ENCODE assay signal across 8 mouse cellular contexts in genomic region chr5:139745771-139746170, GRCm38 (mm10). TPM values are rescaled to one million over a fixed set of nuclear protein-coding genes. Genes with fewer than 3 reads are reported as not detected.
A peak's percentile ranks its signal among the peaks of the same experiment; 100 is the strongest.
DNase-seq lines count a peak whose midpoint lies in the region; ATAC-seq and TF ChIP-seq lines count a peak whose summit lies in the region.

No protein-coding gene starts in this region.

- DNase-seq in left cerebral cortex, adult 2 months (ENCODE audit: extremely low spot score in 1 of 2, low spot score in 2 of 2), result peak in 1 of 2 experiments; percentile 47
- DNase-seq in left cerebral cortex, postnatal 36 days (ENCODE audit: low spot score in 2 of 2), result no peak
- DNase-seq in adrenal gland, adult 18-20 months (ENCODE audit: low spot score in 2 of 2), result peak; percentile 64 to 66
- peak; percentile 64 for DNase-seq in liver, embryonic 11.5 days (ENCODE audit: low spot score)
- no peak for DNase-seq in gastrocnemius, postnatal 4 days (ENCODE audit: low spot score in 2 of 2)

- no peak overlapping the region for H3K27ac ChIP-seq in left cerebral cortex, adult 2 months
- H3K27ac ChIP-seq in embryonic facial prominence, embryonic 15.5 days (replicated peaks), result no peak overlapping the region
- no peak overlapping the region for H3K27ac ChIP-seq in hindbrain, embryonic 16.5 days (ENCODE audit: low read depth, low read length)
- H3K27ac ChIP-seq in liver, embryonic 11.5 days (ENCODE audit: low read depth, low read length), result no peak overlapping the region
- H3K27ac ChIP-seq in olfactory bulb, adult 2 months (ENCODE audit: insufficient read depth, low read depth, low read length), result no peak overlapping the region

- 3% methylated on average over 3 of the region's 3 CpGs for WGBS in embryonic facial prominence, embryonic 15.5 days
- 10% methylated on average over 3 of the region's 3 CpGs for WGBS in hindbrain, embryonic 16.5 days
- WGBS in liver, embryonic 11.5 days, result 5% methylated on average over 3 of the region's 3 CpGs
- WGBS in olfactory bulb, adult 2 months, result 6% methylated on average over 3 of the region's 3 CpGs

- no peak for TF ChIP-seq POLR2A in olfactory bulb, adult 2 months (IDR thresholded peaks at IDR 0.05; ENCODE audit: insufficient read depth, low read depth, low read length)

- intact Hi-C loops in left cerebral cortex, adult 2 months (cut with DNase I), result no loop called here
- intact Hi-C loops in left cerebral cortex, postnatal 36 days (cut with DNase I), result loop anchor here (10.0 kb wide), 1 partner anchor 411 kb away; no protein-coding TSS in a partner anchor

- H3K9me3 ChIP-seq in embryonic facial prominence, embryonic 15.5 days (replicated peaks), result no peaks in the 10 kb centered on the region
- no peaks in the 10 kb centered on the region for H3K9me3 ChIP-seq in hindbrain, embryonic 16.5 days (ENCODE audit: control insufficient read depth, low read length)
- no peaks in the 10 kb centered on the region for H3K9me3 ChIP-seq in liver, embryonic 11.5 days (ENCODE audit: control insufficient read depth, low read length)

- no peak overlapping the region for H3K4me2 ChIP-seq in embryonic facial prominence, embryonic 15.5 days (replicated peaks)
- no peak overlapping the region for H3K4me2 ChIP-seq in hindbrain, embryonic 16.5 days (ENCODE audit: low read length)
- no peak overlapping the region for H3K4me2 ChIP-seq in liver, embryonic 11.5 days

- no peaks in the 10 kb centered on the region for H3K4me1 ChIP-seq in embryonic facial prominence, embryonic 15.5 days
- no peaks in the 10 kb centered on the region for H3K4me1 ChIP-seq in hindbrain, embryonic 16.5 days (ENCODE audit: control insufficient read depth, insufficient read depth, low read depth, low read length)
- peaks cover 7% of the 10 kb centered on the region for H3K4me1 ChIP-seq in liver, embryonic 11.5 days (replicated peaks; ENCODE audit: control insufficient read depth, insufficient read depth, low read length)
- H3K4me1 ChIP-seq in olfactory bulb, adult 2 months (ENCODE audit: control insufficient read depth, insufficient read depth, low read length), result no peaks in the 10 kb centered on the region

- H3K4me3 ChIP-seq in left cerebral cortex, adult 2 months, result no peak overlapping the region
- no peak overlapping the region for H3K4me3 ChIP-seq in embryonic facial prominence, embryonic 15.5 days (replicated peaks)
- no peak overlapping the region for H3K4me3 ChIP-seq in hindbrain, embryonic 16.5 days (ENCODE audit: low read length)
- H3K4me3 ChIP-seq in liver, embryonic 11.5 days (ENCODE audit: low read depth, low read length), result no peak overlapping the region
- H3K4me3 ChIP-seq in olfactory bulb, adult 2 months (ENCODE audit: insufficient read depth, low read depth, low read length), result no peak overlapping the region

- peaks cover 9% of the 10 kb centered on the region for H3K36me3 ChIP-seq in embryonic facial prominence, embryonic 15.5 days
- H3K36me3 ChIP-seq in hindbrain, embryonic 16.5 days (ENCODE audit: control insufficient read depth, insufficient read depth, low read length), result peaks cover 3% of the 10 kb centered on the region; the same call in 1 of the 2 replicates
- H3K36me3 ChIP-seq in liver, embryonic 11.5 days (ENCODE audit: control insufficient read depth, insufficient read depth, low read length), result no peaks in the 10 kb centered on the region

- peak; percentile 64 for TF ChIP-seq CTCF in left cerebral cortex, adult 2 months (IDR thresholded peaks at IDR 0.05)
- TF ChIP-seq CTCF in olfactory bulb, adult 2 months (IDR thresholded peaks at IDR 0.05; ENCODE audit: insufficient read depth, low read depth, low read length), result peak; percentile 60; the same call in 1 of the 2 replicates

- H3K9ac ChIP-seq in embryonic facial prominence, embryonic 15.5 days, result no peak overlapping the region
- H3K9ac ChIP-seq in hindbrain, embryonic 16.5 days (ENCODE audit: low read depth, low read length), result no peak overlapping the region
- H3K9ac ChIP-seq in liver, embryonic 11.5 days (ENCODE audit: low read depth, low read length), result no peak overlapping the region

- ATAC-seq in embryonic facial prominence, embryonic 15.5 days (ENCODE audit: insufficient number of reproducible peaks, low FRiP score, low TSS enrichment, low read depth), result peak; percentile 61; the same call in 1 of the 2 replicates
- ATAC-seq in hindbrain, embryonic 16.5 days, result 0 out of 2 replicates have a peak, but pooled peaks have one; percentile 38
- ATAC-seq in liver, embryonic 11.5 days (replicated peaks; ENCODE audit: low FRiP score), result peak; percentile 86

- no peaks in the 10 kb centered on the region for H3K27me3 ChIP-seq in embryonic facial prominence, embryonic 15.5 days
- H3K27me3 ChIP-seq in hindbrain, embryonic 16.5 days (replicated peaks; ENCODE audit: control insufficient read depth, insufficient read depth, low read length), result peaks cover 3% of the 10 kb centered on the region; the same call in 1 of the 2 replicates
- H3K27me3 ChIP-seq in liver, embryonic 11.5 days (replicated peaks; ENCODE audit: control insufficient read depth, insufficient read depth, low read length), result no peaks in the 10 kb centered on the region

RNA-seq across cellular contexts. Expression of gene Micall2, which starts 9.6 kb away (rescaled TPM):
- total RNA-seq in left cerebral cortex, adult 2 months (2021), result 1 to 10 TPM; 2.2 to 3.7 TPM
- 1 to 10 TPM; 1.7 to 3.4 TPM for total RNA-seq in left cerebral cortex, postnatal 36 days (2021)
- 1 to 10 TPM; 5.0 to 9.9 TPM for total RNA-seq in adrenal gland, adult 18-20 months (2021)
- polyA plus RNA-seq in embryonic facial prominence, embryonic 15.5 days (2015; fragmentation: Nextera tagmentation; extraction: Ambion mirVana), result 5.7 and 7.7 TPM in 2 replicates
- 12.3 and 12.9 TPM in 2 replicates for polyA plus RNA-seq in hindbrain, embryonic 16.5 days (2015; fragmentation: Nextera tagmentation; extraction: Ambion mirVana)
- 17.1 and 18.5 TPM in 2 replicates for polyA plus RNA-seq in liver, embryonic 11.5 days (2014; fragmentation: Nextera tagmentation; extraction: Ambion mirVana)
- not detected in 2 replicates for polyA plus RNA-seq in olfactory bulb, adult 2 months (2012; ENCODE audit: insufficient read depth, insufficient read length, low replicate concordance, missing spikeins)
- total RNA-seq in gastrocnemius, postnatal 4 days (2021), result 1 to 10 TPM; 5.5 to 6.1 TPM

RNA-seq across cellular contexts. Expression of gene Ints1, which starts 29.7 kb away (rescaled TPM):
- total RNA-seq in left cerebral cortex, adult 2 months (2021), result 100 to 1,000 TPM in 1 of 2 experiments, 10 to 100 TPM in 1; 91.9 to 102 TPM
- total RNA-seq in left cerebral cortex, postnatal 36 days (2021), result 10 to 100 TPM; 95.5 to 96.2 TPM
- 10 to 100 TPM; 47.8 to 53.5 TPM for total RNA-seq in adrenal gland, adult 18-20 months (2021)
- 23.0 and 23.7 TPM in 2 replicates for polyA plus RNA-seq in embryonic facial prominence, embryonic 15.5 days (2015; fragmentation: Nextera tagmentation; extraction: Ambion mirVana)
- polyA plus RNA-seq in hindbrain, embryonic 16.5 days (2015; fragmentation: Nextera tagmentation; extraction: Ambion mirVana), result 27.1 and 32.6 TPM in 2 replicates
- 34.9 TPM in 2 replicates for polyA plus RNA-seq in liver, embryonic 11.5 days (2014; fragmentation: Nextera tagmentation; extraction: Ambion mirVana)
- polyA plus RNA-seq in olfactory bulb, adult 2 months (2012; ENCODE audit: insufficient read depth, insufficient read length, low replicate concordance, missing spikeins), result not detected in 2 replicates
- total RNA-seq in gastrocnemius, postnatal 4 days (2021), result 10 to 100 TPM; 43.6 to 58.4 TPM

RNA-seq across cellular contexts. Expression of gene Mafk, which starts 45.5 kb away (rescaled TPM):
- total RNA-seq in left cerebral cortex, adult 2 months (2021), result 10 to 100 TPM in 1 of 2 experiments, 1 to 10 TPM in 1; 8.9 to 11.5 TPM
- 1 to 10 TPM; 8.2 to 8.8 TPM for total RNA-seq in left cerebral cortex, postnatal 36 days (2021)
- total RNA-seq in adrenal gland, adult 18-20 months (2021), result 10 to 100 TPM; 28.8 to 39.0 TPM
- 11.6 and 11.7 TPM in 2 replicates for polyA plus RNA-seq in embryonic facial prominence, embryonic 15.5 days (2015; fragmentation: Nextera tagmentation; extraction: Ambion mirVana)
- 12.1 and 13.0 TPM in 2 replicates for polyA plus RNA-seq in hindbrain, embryonic 16.5 days (2015; fragmentation: Nextera tagmentation; extraction: Ambion mirVana)
- polyA plus RNA-seq in liver, embryonic 11.5 days (2014; fragmentation: Nextera tagmentation; extraction: Ambion mirVana), result 30.4 and 35.1 TPM in 2 replicates
- not detected in 2 replicates for polyA plus RNA-seq in olfactory bulb, adult 2 months (2012; ENCODE audit: insufficient read depth, insufficient read length, low replicate concordance, missing spikeins)
- 10 to 100 TPM in 1 of 2 experiments, 1 to 10 TPM in 1; 8.9 to 11.7 TPM for total RNA-seq in gastrocnemius, postnatal 4 days (2021)

Comparison
In these comparisons a context has a peak if more than half of its experiments do, and no peak if none do; other contexts are left out.
1. DNase-seq: peak in adrenal gland, adult 18-20 months (2 of 2) and liver, embryonic 11.5 days (single experiment); none in left cerebral cortex, postnatal 36 days (0 of 2) and gastrocnemius, postnatal 4 days (0 of 2).
2. Peak in every context shown above with its lines, with median percentiles within 50 percentile points of each other: ATAC-seq.